Mouse (Mus musculus): ENCODE data around the gene Apoa2. TPM values are rescaled to one million over a fixed set of nuclear protein-coding genes. Genes with fewer than 3 reads are reported as not detected.

Gene Apoa2
- polyA plus RNA-seq, 1 experiment from 2014 or later: 1.9 TPM

Other genes with a start within 250 kb of the Apoa2 start
- 0.31 TPM in 1 of 2 replicates, not detected in the other for gene Fcgr2b, start 248.5 kb upstream of the Apoa2 start, polyA plus RNA-seq (2014; fragmentation: Nextera tagmentation; extraction: Ambion mirVana)
- gene Fcgr4, start 206.1 kb upstream of the Apoa2 start, polyA plus RNA-seq (2014; fragmentation: Nextera tagmentation; extraction: Ambion mirVana): 0.21 and 0.35 TPM in 2 replicates
- 4.3 TPM in 2 replicates for gene Fcgr3, start 160.1 kb upstream of the Apoa2 start, polyA plus RNA-seq (2014; fragmentation: Nextera tagmentation; extraction: Ambion mirVana)
- 1.5 and 2.9 TPM in 2 replicates for gene Cfap126, start 111.1 kb upstream of the Apoa2 start, polyA plus RNA-seq (2014; fragmentation: Nextera tagmentation; extraction: Ambion mirVana)
- 272 and 277 TPM in 2 replicates for gene Sdhc, start 74.5 kb upstream of the Apoa2 start, polyA plus RNA-seq (2014; fragmentation: Nextera tagmentation; extraction: Ambion mirVana)
- 0.13 TPM in 1 of 2 replicates, not detected in the other for gene Mpz, start 74.3 kb upstream of the Apoa2 start, polyA plus RNA-seq (2014; fragmentation: Nextera tagmentation; extraction: Ambion mirVana)
- gene Pcp4l1, start 28.8 kb upstream of the Apoa2 start, polyA plus RNA-seq (2014; fragmentation: Nextera tagmentation; extraction: Ambion mirVana): 7.3 and 8.2 TPM in 2 replicates
- 0.17 and 0.23 TPM in 2 replicates for gene Nr1i3, start 11.1 kb upstream of the Apoa2 start, polyA plus RNA-seq (2014; fragmentation: Nextera tagmentation; extraction: Ambion mirVana)
- 31.6 and 39.2 TPM in 2 replicates for gene Tomm40l, start 2.5 kb upstream of the Apoa2 start, polyA plus RNA-seq (2014; fragmentation: Nextera tagmentation; extraction: Ambion mirVana)
- 18.4 and 18.6 TPM in 2 replicates for gene Fcer1g, start 9.3 kb downstream of the Apoa2 start, polyA plus RNA-seq (2014; fragmentation: Nextera tagmentation; extraction: Ambion mirVana)
- 6.6 and 7.1 TPM in 2 replicates for gene Adamts4, start 25.4 kb downstream of the Apoa2 start, polyA plus RNA-seq (2014; fragmentation: Nextera tagmentation; extraction: Ambion mirVana)
- gene Ndufs2, start 26.3 kb downstream of the Apoa2 start, polyA plus RNA-seq (2014; fragmentation: Nextera tagmentation; extraction: Ambion mirVana): 257 and 264 TPM in 2 replicates
- gene B4galt3, start 45.3 kb downstream of the Apoa2 start, polyA plus RNA-seq (2014; fragmentation: Nextera tagmentation; extraction: Ambion mirVana): 72.3 and 75.5 TPM in 2 replicates
- 66.3 and 67.6 TPM in 2 replicates for gene Ppox, start 56.1 kb downstream of the Apoa2 start, polyA plus RNA-seq (2014; fragmentation: Nextera tagmentation; extraction: Ambion mirVana)
- gene Usp21, start 62.9 kb downstream of the Apoa2 start, polyA plus RNA-seq (2014; fragmentation: Nextera tagmentation; extraction: Ambion mirVana): 110 and 114 TPM in 2 replicates
- gene Ufc1, start 70.0 kb downstream of the Apoa2 start, polyA plus RNA-seq (2014; fragmentation: Nextera tagmentation; extraction: Ambion mirVana): 92.4 and 97.5 TPM in 2 replicates
- 46.5 and 46.7 TPM in 2 replicates for gene Dedd, start 104.1 kb downstream of the Apoa2 start, polyA plus RNA-seq (2014; fragmentation: Nextera tagmentation; extraction: Ambion mirVana)
- 31.7 and 35.6 TPM in 2 replicates for gene Nit1, start 120.6 kb downstream of the Apoa2 start, polyA plus RNA-seq (2014; fragmentation: Nextera tagmentation; extraction: Ambion mirVana)
- gene Pfdn2, start 120.6 kb downstream of the Apoa2 start, polyA plus RNA-seq (2014; fragmentation: Nextera tagmentation; extraction: Ambion mirVana): 58.4 and 65.7 TPM in 2 replicates
- gene Klhdc9, start 135.7 kb downstream of the Apoa2 start, polyA plus RNA-seq (2014; fragmentation: Nextera tagmentation; extraction: Ambion mirVana): 1.7 and 2.3 TPM in 2 replicates
- 0.90 and 1.2 TPM in 2 replicates for gene Nectin4, start 145.0 kb downstream of the Apoa2 start, polyA plus RNA-seq (2014; fragmentation: Nextera tagmentation; extraction: Ambion mirVana)
- 0.49 and 0.53 TPM in 2 replicates for gene Arhgap30, start 163.9 kb downstream of the Apoa2 start, polyA plus RNA-seq (2014; fragmentation: Nextera tagmentation; extraction: Ambion mirVana)
- 152 and 170 TPM in 2 replicates for gene Usf1, start 186.3 kb downstream of the Apoa2 start, polyA plus RNA-seq (2014; fragmentation: Nextera tagmentation; extraction: Ambion mirVana)
- gene Tstd1, start 193.8 kb downstream of the Apoa2 start, polyA plus RNA-seq (2014; fragmentation: Nextera tagmentation; extraction: Ambion mirVana): 4.1 and 5.6 TPM in 2 replicates
- gene F11r, start 212.5 kb downstream of the Apoa2 start, polyA plus RNA-seq (2014; fragmentation: Nextera tagmentation; extraction: Ambion mirVana): 12.8 and 13.4 TPM in 2 replicates